Mouse (Mus musculus): Measurements from ENCODE around the gene Mettl9.

GRCm38 (mm10) chr7:121044251-121044650 lies 10.0 kb downstream of the Mettl9 start:
- TF ChIP-seq HCFC1 (IDR thresholded peaks at IDR 0.05; ENCODE audit: borderline replicate concordance, insufficient read depth, low read length) (no peak), ZC3H11A (IDR thresholded peaks at IDR 0.05; ENCODE audit: borderline replicate concordance, low read depth, low read length) (no peak), CHD2 (IDR thresholded peaks at IDR 0.05; ENCODE audit: low read depth, low read length) (no peak)

Data from ES-E14 (cell line).